Mouse (Mus musculus): ENCODE results near the gene Zdhhc11. TPM values are rescaled to one million over a fixed set of nuclear protein-coding genes. Genes with fewer than 3 reads are reported as not detected.
A peak's percentile ranks its signal among the peaks of the same experiment; 100 is the strongest.

Zdhhc11 gene
- not detected in 2 replicates for polyA plus RNA-seq (2015; fragmentation: Nextera tagmentation; extraction: Ambion mirVana)

DNA sequence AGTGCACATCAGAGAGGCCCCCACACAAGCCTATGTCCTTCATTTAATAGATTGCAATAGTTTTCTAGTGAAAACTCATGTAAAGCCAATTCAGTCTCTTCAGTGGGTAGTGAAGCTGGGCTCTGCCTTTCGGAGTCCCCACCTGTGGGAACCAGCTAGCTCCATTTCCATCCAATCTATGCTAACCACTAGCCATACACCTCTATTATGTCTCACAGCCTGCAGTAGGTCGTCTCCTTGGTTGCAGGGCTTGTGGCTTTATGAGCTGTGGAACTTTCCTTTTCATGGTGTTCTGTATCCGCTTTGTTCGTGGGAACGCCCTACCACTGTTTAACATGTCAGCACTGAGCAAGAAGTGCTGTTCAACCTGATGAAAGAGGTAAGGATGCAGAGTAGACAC is at the start of gene Zdhhc11:
Gene Zdhhc11 (plus strand): TSS at position 301 of the 400 bp plus-strand sequence.
- H3K9me3 ChIP-seq (replicated peaks; ENCODE audit: control insufficient read depth, low read length), result no peaks in the 10 kb centered on the region
- H3K36me3 ChIP-seq (ENCODE audit: control insufficient read depth, insufficient read depth, low read length), result peaks cover 10% of the 10 kb centered on the region
- no peak within 1 kb of the TSS for H3K9ac ChIP-seq (ENCODE audit: low read length)
- 86% methylated on average over 5 of the region's 5 CpGs for WGBS
- H3K4me3 ChIP-seq (replicated peaks; ENCODE audit: low read length), result no peak within 1 kb of the TSS
- no peaks in the 10 kb centered on the region for H3K27me3 ChIP-seq (ENCODE audit: control insufficient read depth, insufficient read depth, low read length)
- no peak within 1 kb of the TSS for H3K4me2 ChIP-seq (ENCODE audit: low read depth, low read length)
- H3K27ac ChIP-seq (ENCODE audit: low read length), result no peak within 1 kb of the TSS
- H3K4me1 ChIP-seq (ENCODE audit: control insufficient read depth, insufficient read depth, low read length), result no peaks in the 10 kb centered on the region
- no peak for ATAC-seq (ENCODE audit: insufficient read depth, low FRiP score)

DNA sequence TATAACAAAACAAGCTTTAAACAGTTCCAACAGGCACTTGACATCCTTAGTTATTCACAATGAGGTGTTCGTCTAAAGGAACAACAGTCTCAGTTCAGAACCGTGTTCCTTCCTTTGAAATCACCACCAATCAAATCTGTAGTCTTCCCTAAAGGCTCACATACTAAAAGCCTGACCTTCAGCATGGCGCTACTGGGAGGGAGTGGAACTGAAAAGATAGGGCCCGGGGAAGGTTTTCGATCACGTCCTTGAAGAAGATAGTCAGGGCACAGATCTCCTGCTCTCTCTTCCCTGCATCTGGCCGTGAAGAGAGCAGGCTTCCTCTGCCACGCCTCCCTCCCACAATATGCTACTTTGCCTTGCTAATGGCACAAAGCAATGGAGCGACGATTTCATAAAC is 31.4 kb upstream of the Zdhhc11 start:
- H3K4me2 ChIP-seq (ENCODE audit: low read depth, low read length), result no peak overlapping the region
- no peaks in the 10 kb centered on the region for H3K9me3 ChIP-seq (replicated peaks; ENCODE audit: control insufficient read depth, low read length)
- no peak overlapping the region for H3K9ac ChIP-seq (ENCODE audit: low read length)
- WGBS, result 91% methylated on average over 10 of the region's 10 CpGs
- H3K27ac ChIP-seq (ENCODE audit: low read length), result no peak overlapping the region
- peaks cover 6% of the 10 kb centered on the region; the same call in 1 of the 2 replicates for H3K4me1 ChIP-seq (ENCODE audit: control insufficient read depth, insufficient read depth, low read length)
- H3K4me3 ChIP-seq (replicated peaks; ENCODE audit: low read length), result no peak overlapping the region
- ATAC-seq (ENCODE audit: insufficient read depth, low FRiP score), result no peak
- no peaks in the 10 kb centered on the region for H3K27me3 ChIP-seq (ENCODE audit: control insufficient read depth, insufficient read depth, low read length)
- peaks cover 6% of the 10 kb centered on the region; the same call in 1 of the 2 replicates for H3K36me3 ChIP-seq (ENCODE audit: control insufficient read depth, insufficient read depth, low read length)

DNA sequence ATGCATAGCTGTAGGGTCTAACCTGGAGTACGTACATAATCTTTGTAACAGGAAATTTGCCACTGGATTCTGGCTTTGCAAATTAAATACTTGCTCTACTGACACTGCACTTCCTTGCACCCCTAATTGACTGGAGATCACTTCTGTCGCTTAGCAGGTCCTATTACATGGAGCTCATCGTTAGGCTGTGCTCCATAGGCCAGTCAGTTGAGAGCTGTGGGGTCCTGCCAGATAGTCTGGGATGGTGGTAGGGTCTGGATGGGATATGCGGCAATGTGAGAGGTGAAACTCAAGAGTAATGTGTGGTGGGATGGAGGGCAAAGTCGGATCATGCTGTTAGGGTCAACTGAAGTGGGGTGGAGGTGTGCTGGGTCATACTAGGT is 26.7 kb upstream of the Zdhhc11 start:
- H3K27me3 ChIP-seq (ENCODE audit: control insufficient read depth, insufficient read depth, low read length), result no peaks in the 10 kb centered on the region
- ATAC-seq (ENCODE audit: insufficient read depth, low FRiP score), result peak; percentile 6; the same call in 1 of the 2 replicates
- no peak overlapping the region for H3K27ac ChIP-seq (ENCODE audit: low read length)
- H3K4me2 ChIP-seq (ENCODE audit: low read depth, low read length), result peak overlapping the region; percentile 81
- no peaks in the 10 kb centered on the region for H3K9me3 ChIP-seq (replicated peaks; ENCODE audit: control insufficient read depth, low read length)
- peak overlapping the region; percentile 74 for H3K4me3 ChIP-seq (replicated peaks; ENCODE audit: low read length)
- H3K36me3 ChIP-seq (ENCODE audit: control insufficient read depth, insufficient read depth, low read length), result peaks cover under 1% of the 10 kb centered on the region
- H3K4me1 ChIP-seq (ENCODE audit: control insufficient read depth, insufficient read depth, low read length), result peaks cover 12% of the 10 kb centered on the region; the same call in 1 of the 2 replicates
- WGBS, result 12% methylated on average over 5 of the region's 5 CpGs
- peak overlapping the region; percentile 90 for H3K9ac ChIP-seq (ENCODE audit: low read length)

DNA sequence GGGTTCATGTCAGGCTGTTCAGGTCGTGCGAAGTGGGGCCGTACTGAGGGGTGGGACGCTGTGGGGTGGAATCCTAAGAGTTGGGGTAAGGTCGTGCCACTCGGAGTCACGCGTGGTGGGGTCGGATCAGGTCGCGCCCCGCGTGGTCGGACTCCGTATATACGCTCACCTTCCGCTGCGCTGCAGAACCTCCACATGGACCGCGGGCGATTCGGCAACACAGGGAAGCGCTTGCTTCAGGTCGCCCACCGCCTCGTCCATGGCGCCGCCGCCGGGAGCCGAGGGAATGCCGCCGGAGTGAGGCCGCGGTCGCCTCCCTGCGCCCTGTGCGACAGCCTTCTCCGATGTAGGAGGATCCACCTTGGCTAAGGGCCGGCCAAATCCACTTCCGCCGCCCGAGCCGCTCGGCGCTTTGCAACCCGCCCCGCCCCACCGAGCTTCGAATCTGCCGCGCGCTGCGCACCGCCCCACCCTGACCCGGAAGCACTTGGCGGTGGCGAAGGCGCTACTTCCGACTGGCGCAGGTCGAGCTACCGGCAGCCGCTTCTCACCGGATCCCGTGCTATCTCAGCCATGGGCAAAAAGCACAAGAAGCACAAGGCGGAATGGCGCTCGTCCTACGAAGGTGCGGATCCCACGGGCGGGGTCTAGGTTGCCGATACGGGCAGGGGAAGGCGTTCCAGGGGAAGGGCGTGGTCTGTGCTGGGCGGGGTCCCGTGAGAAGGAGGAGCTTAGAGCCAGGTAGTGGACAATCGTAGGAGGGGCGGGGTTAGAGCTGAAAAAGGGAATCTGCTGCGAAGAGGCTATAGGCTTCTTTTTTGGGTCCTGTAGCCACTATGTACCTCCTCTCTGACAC is 26.1 kb upstream of the Zdhhc11 start, which contains the start of the genes Trip13 and Brd9:
Gene Trip13 (minus strand): TSS at position 464 of the 856 bp plus-strand sequence.
Gene Brd9 (plus strand): TSS at position 491 of the 856 bp plus-strand sequence.
- peaks cover 12% of the 10 kb centered on the region; the same call in 1 of the 2 replicates for H3K4me1 ChIP-seq (ENCODE audit: control insufficient read depth, insufficient read depth, low read length)
- H3K36me3 ChIP-seq (ENCODE audit: control insufficient read depth, insufficient read depth, low read length), result peaks cover 6% of the 10 kb centered on the region
- H3K4me2 ChIP-seq (ENCODE audit: low read depth, low read length), result peak within 1 kb of the TSS; percentile 81
- peak within 1 kb of the TSS; percentile 90 for H3K9ac ChIP-seq (ENCODE audit: low read length)
- H3K9me3 ChIP-seq (replicated peaks; ENCODE audit: control insufficient read depth, low read length), result no peaks in the 10 kb centered on the region
- H3K27ac ChIP-seq (ENCODE audit: low read length), result peak within 1 kb of the TSS; percentile 97
- ATAC-seq (ENCODE audit: insufficient read depth, low FRiP score), result peak; percentile 97
- H3K27me3 ChIP-seq (ENCODE audit: control insufficient read depth, insufficient read depth, low read length), result no peaks in the 10 kb centered on the region
- H3K4me3 ChIP-seq (replicated peaks; ENCODE audit: low read length), result peak within 1 kb of the TSS; percentile 74
- under 1% methylated on average over 82 of the region's 82 CpGs for WGBS

DNA sequence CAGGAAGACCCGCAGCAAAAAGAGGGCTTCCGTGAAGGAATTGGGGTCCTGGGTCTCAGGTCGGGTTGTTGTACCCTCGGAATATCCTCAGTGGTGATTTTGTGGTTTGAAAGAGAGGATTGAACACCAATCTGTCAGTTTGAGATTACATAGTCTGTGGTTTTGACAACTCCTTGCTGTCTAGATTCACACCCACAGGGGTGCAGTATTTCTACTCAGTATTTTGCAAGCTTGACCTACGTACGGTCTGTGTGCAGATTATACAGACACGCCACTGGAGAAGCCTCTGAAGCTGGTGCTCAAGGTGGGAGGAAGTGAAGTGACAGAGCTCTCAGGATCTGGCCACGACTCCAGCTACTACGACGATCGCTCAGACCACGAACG is 25.5 kb upstream of the Zdhhc11 start:
- Histone ChIP-seq H3K4me2 (ENCODE audit: low read depth, low read length) (peak overlapping the region; percentile 81), H3K4me1 (ENCODE audit: control insufficient read depth, insufficient read depth, low read length) (peaks cover 12% of the 10 kb centered on the region; the same call in 1 of the 2 replicates), H3K27me3 (ENCODE audit: control insufficient read depth, insufficient read depth, low read length) (no peaks in the 10 kb centered on the region), H3K9ac (ENCODE audit: low read length) (peak overlapping the region; percentile 90), H3K27ac (ENCODE audit: low read length) (peak overlapping the region; percentile 97), H3K9me3 (replicated peaks; ENCODE audit: control insufficient read depth, low read length) (no peaks in the 10 kb centered on the region), H3K36me3 (ENCODE audit: control insufficient read depth, insufficient read depth, low read length) (peaks cover 11% of the 10 kb centered on the region), H3K4me3 (replicated peaks; ENCODE audit: low read length) (peak overlapping the region; percentile 74)
- WGBS, result 30% methylated on average over 13 of the region's 13 CpGs
- no peak for ATAC-seq (ENCODE audit: insufficient read depth, low FRiP score)

DNA sequence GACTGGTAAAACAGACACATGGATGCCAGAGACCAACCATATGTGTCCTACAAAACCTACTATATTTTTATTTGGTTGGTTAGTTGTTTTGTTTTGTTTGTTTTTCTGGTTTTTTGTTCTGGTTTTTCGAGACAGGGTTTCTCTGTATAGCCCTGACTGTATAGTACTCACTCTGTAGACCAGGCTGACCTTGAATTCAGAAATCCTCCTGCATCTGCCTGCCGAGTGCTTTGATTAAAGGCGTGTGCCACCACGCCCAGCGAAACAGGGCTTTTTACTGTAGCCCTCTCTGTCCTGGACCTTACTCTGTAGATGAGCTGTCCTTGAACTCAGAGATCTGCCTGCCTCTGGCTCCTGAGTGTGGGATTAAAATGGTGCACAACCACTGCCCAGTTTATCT is 24.6 kb upstream of the Zdhhc11 start:
- no peak overlapping the region for H3K4me3 ChIP-seq (replicated peaks; ENCODE audit: low read length)
- no peak overlapping the region for H3K4me2 ChIP-seq (ENCODE audit: low read depth, low read length)
- no peaks in the 10 kb centered on the region for H3K27me3 ChIP-seq (ENCODE audit: control insufficient read depth, insufficient read depth, low read length)
- ATAC-seq (ENCODE audit: insufficient read depth, low FRiP score), result no peak
- H3K9me3 ChIP-seq (replicated peaks; ENCODE audit: control insufficient read depth, low read length), result no peaks in the 10 kb centered on the region
- H3K4me1 ChIP-seq (ENCODE audit: control insufficient read depth, insufficient read depth, low read length), result peaks cover 12% of the 10 kb centered on the region; the same call in 1 of the 2 replicates
- peaks cover 16% of the 10 kb centered on the region for H3K36me3 ChIP-seq (ENCODE audit: control insufficient read depth, insufficient read depth, low read length)
- 91% methylated on average over 5 of the region's 5 CpGs for WGBS
- no peak overlapping the region for H3K9ac ChIP-seq (ENCODE audit: low read length)
- H3K27ac ChIP-seq (ENCODE audit: low read length), result no peak overlapping the region

DNA sequence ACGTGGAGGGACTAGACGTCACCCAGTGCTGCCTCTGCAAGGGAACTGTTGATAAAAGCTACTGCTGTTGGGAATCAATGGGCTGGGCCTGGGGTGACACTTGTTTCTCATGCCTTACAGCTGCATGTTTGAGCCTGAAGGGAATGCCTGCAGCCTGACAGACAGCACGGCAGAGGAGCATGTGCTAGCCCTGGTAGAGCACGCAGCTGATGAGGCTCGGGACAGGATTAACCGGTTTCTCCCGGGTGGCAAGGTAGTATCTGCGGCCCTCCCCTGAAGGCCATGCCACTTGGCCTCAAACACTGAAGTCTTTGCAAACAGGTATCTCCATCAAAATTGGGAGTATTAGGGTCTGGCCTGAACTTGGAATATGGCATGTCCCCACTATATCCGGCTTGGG is 19.0 kb upstream of the Zdhhc11 start:
- no peak overlapping the region for H3K27ac ChIP-seq (ENCODE audit: low read length)
- WGBS, result 89% methylated on average over 9 of the region's 9 CpGs
- no peak overlapping the region for H3K9ac ChIP-seq (ENCODE audit: low read length)
- peaks cover 16% of the 10 kb centered on the region for H3K36me3 ChIP-seq (ENCODE audit: control insufficient read depth, insufficient read depth, low read length)
- no peak for ATAC-seq (ENCODE audit: insufficient read depth, low FRiP score)
- H3K4me3 ChIP-seq (replicated peaks; ENCODE audit: low read length), result no peak overlapping the region
- H3K27me3 ChIP-seq (ENCODE audit: control insufficient read depth, insufficient read depth, low read length), result no peaks in the 10 kb centered on the region
- H3K4me2 ChIP-seq (ENCODE audit: low read depth, low read length), result no peak overlapping the region
- H3K9me3 ChIP-seq (replicated peaks; ENCODE audit: control insufficient read depth, low read length), result no peaks in the 10 kb centered on the region
- H3K4me1 ChIP-seq (ENCODE audit: control insufficient read depth, insufficient read depth, low read length), result no peaks in the 10 kb centered on the region

DNA sequence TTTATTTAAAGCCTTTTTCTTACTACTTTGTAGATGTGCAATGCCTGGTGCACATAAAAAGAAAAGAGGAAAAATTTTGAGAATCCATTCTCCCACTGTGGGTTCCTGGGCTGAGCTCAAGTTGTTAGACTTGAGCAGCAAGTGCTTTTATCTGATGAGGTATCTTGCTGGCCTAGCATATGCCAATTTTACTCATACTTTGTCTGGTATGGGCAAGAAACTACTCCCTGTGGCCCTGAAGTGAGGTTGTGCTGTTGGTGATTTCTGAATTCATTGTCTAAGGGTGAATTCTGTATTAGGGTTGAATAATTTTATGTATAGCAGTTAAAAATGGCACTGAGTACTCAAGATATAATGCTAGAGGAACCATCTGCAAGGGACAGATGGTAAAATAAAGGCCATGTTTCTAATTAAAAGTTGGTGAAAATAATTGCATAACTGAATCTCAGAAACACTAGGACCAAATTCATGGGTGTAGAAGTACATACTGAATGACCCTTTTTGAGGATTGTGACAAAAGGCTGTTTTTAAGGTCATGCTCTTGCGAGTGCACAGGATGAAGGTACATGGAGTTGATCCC is 10.0 kb upstream of the Zdhhc11 start:
- H3K27me3 ChIP-seq (ENCODE audit: control insufficient read depth, insufficient read depth, low read length), result no peaks in the 10 kb centered on the region
- H3K9ac ChIP-seq (ENCODE audit: low read length), result no peak overlapping the region
- 85% methylated on average over 1 of the region's 1 CpGs for WGBS
- no peak overlapping the region for H3K4me3 ChIP-seq (replicated peaks; ENCODE audit: low read length)
- ATAC-seq (ENCODE audit: insufficient read depth, low FRiP score), result no peak
- no peak overlapping the region for H3K4me2 ChIP-seq (ENCODE audit: low read depth, low read length)
- H3K27ac ChIP-seq (ENCODE audit: low read length), result no peak overlapping the region
- no peaks in the 10 kb centered on the region for H3K9me3 ChIP-seq (replicated peaks; ENCODE audit: control insufficient read depth, low read length)
- peaks cover 24% of the 10 kb centered on the region for H3K36me3 ChIP-seq (ENCODE audit: control insufficient read depth, insufficient read depth, low read length)
- H3K4me1 ChIP-seq (ENCODE audit: control insufficient read depth, insufficient read depth, low read length), result no peaks in the 10 kb centered on the region

DNA sequence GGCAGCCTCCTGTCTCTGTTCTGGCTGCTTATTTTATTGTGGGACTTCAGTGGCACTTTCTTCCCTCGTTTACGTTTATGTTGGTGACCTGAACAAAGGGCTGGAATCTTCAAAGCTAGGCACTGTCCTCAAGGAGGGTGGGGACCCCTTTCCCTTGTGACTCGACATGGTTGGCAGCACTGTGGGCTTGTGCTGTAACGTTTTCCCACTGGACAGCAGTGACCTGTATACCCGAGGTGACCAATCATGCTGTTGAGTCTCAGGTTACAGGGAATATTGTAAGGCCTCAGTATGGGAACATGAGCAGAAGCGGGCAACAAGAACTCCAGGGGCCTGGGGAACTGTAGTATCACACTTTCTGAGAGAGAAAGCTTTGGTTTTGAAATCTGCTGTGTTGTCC is 9.0 kb upstream of the Zdhhc11 start:
- H3K36me3 ChIP-seq (ENCODE audit: control insufficient read depth, insufficient read depth, low read length), result peaks cover 28% of the 10 kb centered on the region

More for the DNA sequence above, 9.0 kb upstream of the Zdhhc11 start:
- no peak for ATAC-seq (ENCODE audit: insufficient read depth, low FRiP score)
- Histone ChIP-seq H3K4me2 (ENCODE audit: low read depth, low read length) (no peak overlapping the region), H3K4me3 (replicated peaks; ENCODE audit: low read length) (no peak overlapping the region), H3K9me3 (replicated peaks; ENCODE audit: control insufficient read depth, low read length) (no peaks in the 10 kb centered on the region), H3K27ac (ENCODE audit: low read length) (no peak overlapping the region), H3K9ac (ENCODE audit: low read length) (no peak overlapping the region), H3K27me3 (ENCODE audit: control insufficient read depth, insufficient read depth, low read length) (no peaks in the 10 kb centered on the region), H3K4me1 (ENCODE audit: control insufficient read depth, insufficient read depth, low read length) (no peaks in the 10 kb centered on the region)
- 71% methylated on average over 6 of the region's 6 CpGs for WGBS

Measured in stomach, embryonic 16.5 days (tissue).